Mouse (Mus musculus) heart, adult 2 months (tissue): ENCODE measurements around the gene Rcor1.

Experiments used
- CTCF ChIP-seq: fragments of 200-600 bp; IDR thresholded peaks from 2 replicates; pipeline ENCODE4 v1.8.1; 2022; ENCODE audit warnings: antibody characterized with exemption, mild to moderate bottlenecking, moderate library complexity
- EP300 ChIP-seq: fragments of 200-500 bp; IDR thresholded peaks from 2 replicates; pipeline ENCODE4 v1.6.1; 2011; ENCODE audit warnings: low read depth, low read length, control low read depth; ENCODE audit not compliant: insufficient read depth
- POLR2A ChIP-seq: fragments of 200-500 bp; IDR thresholded peaks from 2 replicates; pipeline ENCODE4 v1.6.1; 2011; ENCODE audit warnings: mild to moderate bottlenecking, low read depth, low read length, control low read depth; ENCODE audit not compliant: insufficient read depth

- TF ChIP-seq CTCF (no peak), EP300 (no peak), POLR2A (no peak)
Measured at GRCm38 (mm10) chr12:111149495-111150235, 110.5 kb downstream of the Rcor1 start.
